Mouse (Mus musculus): Measurements from ENCODE around the gene Atp2b4.

- TF ChIP-seq CTCF (IDR thresholded peaks at IDR 0.05; ENCODE audit: insufficient read depth, low read length) = no peak
- TF ChIP-seq POLR2A (IDR thresholded peaks at IDR 0.05; ENCODE audit: borderline replicate concordance, extremely low read depth, low read depth, low read length) = no peak
These were observed 130.1 kb downstream of the Atp2b4 start for GRCm38 (mm10) chr1:133670776-133671175.

All from lung, adult 2 months (tissue).